Mouse (Mus musculus): ENCODE measurements at regions not wholly inside any gene's neighbourhood (a gene's known extent, or its start where the extent isn't known, plus 50 kb on each side); places are given as distances from the start of the nearest gene placed in this dataset.

DNA sequence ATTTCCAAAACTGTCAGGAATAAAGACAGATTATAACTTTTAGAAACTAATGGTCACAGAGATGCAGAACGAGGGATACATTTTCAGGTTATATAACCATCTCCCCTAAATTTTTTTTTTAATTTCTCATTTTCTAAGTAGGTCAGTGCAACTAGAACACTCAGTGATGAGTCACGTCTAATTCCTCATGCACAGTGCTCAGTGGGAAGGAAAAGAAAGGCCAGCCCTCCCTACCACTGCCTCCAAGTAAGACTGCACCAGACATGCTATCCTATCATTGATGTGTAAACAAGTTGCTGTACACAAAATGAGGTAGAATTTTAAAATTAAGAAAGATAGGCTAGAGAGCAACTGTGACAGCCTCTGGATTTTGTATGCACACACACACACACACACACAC, 724.2 kb upstream of the Auts2 start:
- ATAC-seq (ENCODE audit: low read depth) = no peak
- Histone ChIP-seq H3K4me3 (no peak overlapping the region), H3K36me3 (no peaks in the 10 kb centered on the region), H3K27me3 (no peaks in the 10 kb centered on the region), H3K4me2 (no peak overlapping the region), H3K27ac (replicated peaks) (no peak overlapping the region), H3K4me1 (replicated peaks) (no peaks in the 10 kb centered on the region), H3K9ac (no peak overlapping the region), H3K9me3 (no peaks in the 10 kb centered on the region)
- 84% methylated on average over 2 of the region's 2 CpGs for WGBS

DNA sequence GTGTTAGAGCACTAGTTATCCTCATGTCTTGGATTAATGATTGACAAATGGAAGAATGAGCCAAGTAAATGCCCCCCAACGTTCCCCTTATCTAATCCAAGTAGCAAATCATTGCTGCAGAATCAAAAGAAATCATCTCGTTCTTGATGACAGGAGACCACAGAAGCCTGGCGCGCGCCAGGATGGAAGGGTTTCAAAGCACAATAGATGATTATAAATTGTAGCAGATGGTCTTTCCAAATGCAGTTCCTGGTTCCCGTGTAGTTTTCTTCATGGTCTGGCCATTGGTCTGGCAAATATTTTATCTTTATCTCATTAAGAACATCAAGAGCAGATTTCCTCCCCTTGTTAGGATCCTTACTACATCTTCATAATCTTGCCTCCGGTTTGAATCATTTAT, 721.8 kb upstream of the Auts2 start:
- H3K9ac ChIP-seq = no peak overlapping the region
- WGBS = 73% methylated on average over 7 of the region's 7 CpGs
- H3K4me3 ChIP-seq = no peak overlapping the region
- H3K36me3 ChIP-seq = no peaks in the 10 kb centered on the region
- H3K27me3 ChIP-seq = no peaks in the 10 kb centered on the region
- H3K4me2 ChIP-seq = no peak overlapping the region
- no peak overlapping the region for H3K27ac ChIP-seq (replicated peaks)
- no peaks in the 10 kb centered on the region for H3K4me1 ChIP-seq (replicated peaks)
- ATAC-seq (ENCODE audit: low read depth) = no peak
- H3K9me3 ChIP-seq = no peaks in the 10 kb centered on the region

DNA sequence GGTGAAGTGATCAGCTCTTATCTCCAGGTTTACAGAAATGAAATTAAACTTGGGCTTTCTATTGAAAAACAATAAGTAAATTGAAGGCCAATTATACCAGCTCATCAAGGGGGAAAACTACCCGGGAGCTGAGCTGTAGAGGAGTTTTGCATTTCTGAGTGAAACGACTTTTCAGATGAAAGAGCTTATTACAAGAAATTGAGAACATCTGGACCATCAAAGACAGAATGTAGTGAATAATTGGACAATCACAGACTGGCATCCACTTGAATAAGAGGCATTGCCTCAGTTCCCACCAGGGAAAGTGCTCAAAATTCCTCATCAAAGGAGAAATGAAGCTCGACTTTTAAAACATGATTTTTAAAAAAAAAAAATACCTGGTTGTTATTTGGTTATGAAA, 675.7 kb upstream of the Auts2 start:
- no peak overlapping the region for H3K9ac ChIP-seq
- 63% methylated on average over 3 of the region's 3 CpGs for WGBS
- H3K4me3 ChIP-seq = no peak overlapping the region
- ATAC-seq (ENCODE audit: low read depth) = no peak
- H3K9me3 ChIP-seq = no peaks in the 10 kb centered on the region
- H3K27ac ChIP-seq (replicated peaks) = no peak overlapping the region
- H3K27me3 ChIP-seq = no peaks in the 10 kb centered on the region
- H3K36me3 ChIP-seq = no peaks in the 10 kb centered on the region
- H3K4me1 ChIP-seq (replicated peaks) = peaks cover 4% of the 10 kb centered on the region; the same call in 1 of the 2 replicates
- H3K4me2 ChIP-seq = no peak overlapping the region

DNA sequence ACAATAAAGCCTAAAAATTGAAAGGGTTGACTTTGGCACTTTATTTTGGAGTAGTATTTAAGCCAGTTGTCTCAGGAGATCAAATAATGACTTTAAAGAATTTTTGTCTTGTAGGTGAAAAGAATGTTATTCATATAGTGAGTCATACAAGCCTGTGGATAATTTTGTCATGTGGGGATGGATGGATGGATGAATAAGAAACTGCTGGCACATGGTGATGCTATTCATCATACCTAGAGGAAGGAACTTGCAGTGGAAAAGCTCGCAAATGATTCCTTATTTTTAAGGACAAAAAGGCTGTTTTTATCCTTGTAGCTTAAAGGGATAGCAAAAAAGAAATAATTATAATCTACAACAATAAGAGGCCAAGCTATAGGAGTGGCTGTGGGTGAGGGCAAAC, 655.4 kb upstream of the Auts2 start:
- Histone ChIP-seq H3K27ac (replicated peaks) (no peak overlapping the region), H3K4me2 (no peak overlapping the region), H3K36me3 (no peaks in the 10 kb centered on the region), H3K9ac (no peak overlapping the region), H3K9me3 (no peaks in the 10 kb centered on the region), H3K4me3 (no peak overlapping the region), H3K4me1 (replicated peaks) (no peaks in the 10 kb centered on the region), H3K27me3 (no peaks in the 10 kb centered on the region)
- WGBS = 87% methylated on average over 1 of the region's 1 CpGs
- no peak for ATAC-seq (ENCODE audit: low read depth)

DNA sequence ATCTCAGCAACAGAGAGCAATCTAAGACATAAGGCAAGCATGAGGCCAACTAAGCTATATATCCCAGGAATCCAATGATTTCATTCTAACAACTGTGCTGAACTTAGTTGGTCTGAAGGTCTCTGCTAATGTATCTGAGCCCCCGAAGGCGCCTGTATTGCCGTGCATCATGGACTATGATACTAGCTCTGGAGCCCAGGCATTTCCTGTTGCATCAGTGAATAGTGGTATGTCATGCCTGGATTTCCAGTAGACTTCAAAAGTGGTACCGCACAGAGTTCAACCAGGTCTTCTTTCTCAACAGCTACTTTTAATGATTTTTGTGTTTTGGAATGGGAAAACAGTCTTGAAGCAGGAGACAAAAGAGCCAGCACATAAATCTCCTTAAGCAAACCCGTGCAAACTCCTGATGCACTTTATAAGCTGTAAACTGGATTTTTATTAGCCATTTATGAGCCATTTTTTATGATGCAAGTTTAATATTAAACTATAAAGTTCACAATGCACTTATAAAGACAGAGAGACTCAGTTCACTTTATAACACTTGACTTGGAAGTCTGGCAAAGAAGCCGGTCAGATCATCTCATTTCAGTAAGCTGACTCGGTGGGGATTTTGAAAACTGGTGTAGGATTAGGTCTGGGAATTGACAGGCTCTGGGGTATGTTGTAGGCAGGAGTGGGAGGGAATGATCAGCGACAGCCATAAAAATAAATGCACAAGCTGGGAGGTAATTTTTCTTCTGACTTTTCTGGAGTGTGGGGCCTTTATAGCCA, 646.8 kb upstream of the Auts2 start:
- WGBS = 64% methylated on average over 8 of the region's 8 CpGs
- H3K9me3 ChIP-seq = no peaks in the 10 kb centered on the region
- no peaks in the 10 kb centered on the region for H3K36me3 ChIP-seq
- H3K27me3 ChIP-seq = no peaks in the 10 kb centered on the region
- H3K4me3 ChIP-seq = no peak overlapping the region
- H3K9ac ChIP-seq = no peak overlapping the region
- ATAC-seq (ENCODE audit: low read depth) = no peak
- no peak overlapping the region for H3K27ac ChIP-seq (replicated peaks)
- H3K4me1 ChIP-seq (replicated peaks) = no peaks in the 10 kb centered on the region
- H3K4me2 ChIP-seq = no peak overlapping the region

DNA sequence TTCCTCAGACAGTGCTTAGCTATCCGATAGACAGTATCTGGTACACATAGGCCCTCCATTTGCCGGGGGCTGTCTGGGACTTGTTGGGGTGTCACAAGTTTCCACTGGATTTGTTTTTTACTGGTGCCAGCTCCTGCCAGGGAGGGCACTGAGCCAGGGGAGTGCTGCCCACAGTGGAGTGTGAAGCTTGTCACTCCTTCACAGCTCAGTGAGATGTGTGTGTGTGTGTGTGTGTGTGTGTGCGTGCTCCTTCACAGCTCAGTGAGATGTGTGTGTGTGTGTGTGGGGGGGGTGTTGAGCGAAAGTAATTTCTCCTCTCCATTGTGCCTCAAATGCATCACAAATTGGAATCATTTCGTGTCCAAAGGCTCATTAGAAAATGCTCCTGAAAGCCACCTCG, 632.5 kb upstream of the Auts2 start:
- H3K36me3 ChIP-seq = no peaks in the 10 kb centered on the region
- no peak overlapping the region for H3K27ac ChIP-seq (replicated peaks)

DNA sequence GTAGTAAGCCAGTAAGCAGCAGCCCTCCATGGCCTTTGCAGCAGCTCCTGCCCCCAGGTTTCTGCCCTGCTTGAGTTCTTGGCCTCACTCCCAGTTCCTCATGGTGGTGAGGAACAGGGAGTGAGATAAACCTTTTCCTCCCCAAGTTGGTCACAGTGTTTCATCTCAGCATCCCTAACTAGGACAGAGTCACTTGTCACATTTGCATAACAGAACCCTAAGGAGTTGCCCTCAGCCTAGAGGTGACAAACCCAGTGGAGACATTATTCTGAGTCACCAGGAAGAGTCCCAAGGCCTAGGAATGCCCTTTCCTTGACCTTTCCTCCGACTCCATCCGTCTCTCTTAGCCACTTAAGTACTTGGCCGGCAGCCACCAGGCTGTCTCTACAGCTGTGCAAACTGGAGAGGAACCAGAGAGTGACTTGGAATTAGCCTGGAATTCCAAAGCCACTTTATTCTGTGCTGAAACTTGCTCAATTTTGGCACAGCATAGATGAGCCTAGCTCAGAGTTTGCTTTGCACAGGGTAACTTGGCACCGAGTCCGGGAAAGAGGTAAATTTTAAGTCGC, 630.1 kb upstream of the Auts2 start:
- Histone ChIP-seq H3K9ac (no peak overlapping the region), H3K36me3 (no peaks in the 10 kb centered on the region), H3K4me3 (no peak overlapping the region), H3K27ac (replicated peaks) (peak overlapping the region; percentile 28; the same call in 1 of the 2 replicates), H3K4me1 (replicated peaks) (peaks cover 16% of the 10 kb centered on the region), H3K9me3 (no peaks in the 10 kb centered on the region), H3K27me3 (no peaks in the 10 kb centered on the region), H3K4me2 (no peak overlapping the region)
- 33% methylated on average over 6 of the region's 6 CpGs for WGBS
- ATAC-seq (ENCODE audit: low read depth) = peak; percentile 43; the same call in 1 of the 2 replicates

More for the DNA sequence above, 632.5 kb upstream of the Auts2 start:
- Histone ChIP-seq H3K4me3 (no peak overlapping the region), H3K4me1 (replicated peaks) (peaks cover 16% of the 10 kb centered on the region), H3K9ac (no peak overlapping the region), H3K9me3 (no peaks in the 10 kb centered on the region), H3K27me3 (no peaks in the 10 kb centered on the region), H3K4me2 (no peak overlapping the region)
- no peak for ATAC-seq (ENCODE audit: low read depth)
- 88% methylated on average over 6 of the region's 6 CpGs for WGBS

DNA sequence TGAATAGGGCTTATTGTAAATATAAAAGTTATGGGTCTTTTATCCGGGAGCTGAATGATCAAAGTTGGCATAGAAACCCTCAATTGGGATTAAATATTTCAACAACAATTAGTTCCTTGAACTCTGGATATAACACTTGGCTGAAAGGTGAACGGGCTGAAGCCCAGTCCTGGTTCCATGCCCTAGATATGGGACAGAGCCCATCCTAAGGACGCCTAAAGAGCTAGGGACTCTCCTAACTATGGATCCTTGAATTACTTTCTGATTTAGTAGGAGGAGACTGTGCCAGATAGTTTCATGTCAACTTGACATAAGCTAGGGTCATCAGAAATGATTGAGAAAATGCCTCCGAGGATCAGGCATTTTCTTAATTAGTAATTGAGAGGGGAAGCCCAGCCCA, 629.5 kb upstream of the Auts2 start:
- peaks cover 17% of the 10 kb centered on the region for H3K4me1 ChIP-seq (replicated peaks)
- H3K27me3 ChIP-seq = no peaks in the 10 kb centered on the region
- H3K36me3 ChIP-seq = no peaks in the 10 kb centered on the region
- WGBS = 82% methylated on average over 4 of the region's 4 CpGs
- H3K4me2 ChIP-seq = no peak overlapping the region
- no peak for ATAC-seq (ENCODE audit: low read depth)
- H3K9ac ChIP-seq = no peak overlapping the region
- no peak overlapping the region for H3K4me3 ChIP-seq
- peak overlapping the region; percentile 28; the same call in 1 of the 2 replicates for H3K27ac ChIP-seq (replicated peaks)
- no peaks in the 10 kb centered on the region for H3K9me3 ChIP-seq

DNA sequence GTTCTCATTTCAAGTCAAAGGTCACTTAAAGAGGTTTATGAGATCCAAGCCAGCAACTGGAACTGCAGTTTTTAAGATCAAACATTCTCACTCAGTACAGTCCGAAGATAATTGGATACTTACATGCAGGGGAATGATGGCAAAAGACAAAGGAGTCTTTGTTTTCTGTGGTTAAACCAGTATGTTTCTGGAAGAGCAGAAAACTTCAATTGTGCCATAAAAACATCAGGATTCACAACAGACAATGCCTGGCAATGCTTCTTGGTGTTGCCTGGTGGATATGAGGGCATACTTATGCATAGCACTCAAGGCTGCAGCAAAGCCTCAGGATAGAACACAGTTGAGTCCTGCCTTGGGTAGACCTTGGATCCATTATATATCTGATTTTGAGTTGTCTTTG, 628.1 kb upstream of the Auts2 start:
- H3K4me2 ChIP-seq = no peak overlapping the region
- no peak overlapping the region for H3K27ac ChIP-seq (replicated peaks)
- ATAC-seq (ENCODE audit: low read depth) = no peak
- H3K27me3 ChIP-seq = no peaks in the 10 kb centered on the region
- peaks cover 32% of the 10 kb centered on the region for H3K4me1 ChIP-seq (replicated peaks)
- H3K36me3 ChIP-seq = no peaks in the 10 kb centered on the region
- no peak overlapping the region for H3K9ac ChIP-seq
- H3K4me3 ChIP-seq = no peak overlapping the region
- H3K9me3 ChIP-seq = no peaks in the 10 kb centered on the region
- 29% methylated on average over 1 of the region's 1 CpGs for WGBS

DNA sequence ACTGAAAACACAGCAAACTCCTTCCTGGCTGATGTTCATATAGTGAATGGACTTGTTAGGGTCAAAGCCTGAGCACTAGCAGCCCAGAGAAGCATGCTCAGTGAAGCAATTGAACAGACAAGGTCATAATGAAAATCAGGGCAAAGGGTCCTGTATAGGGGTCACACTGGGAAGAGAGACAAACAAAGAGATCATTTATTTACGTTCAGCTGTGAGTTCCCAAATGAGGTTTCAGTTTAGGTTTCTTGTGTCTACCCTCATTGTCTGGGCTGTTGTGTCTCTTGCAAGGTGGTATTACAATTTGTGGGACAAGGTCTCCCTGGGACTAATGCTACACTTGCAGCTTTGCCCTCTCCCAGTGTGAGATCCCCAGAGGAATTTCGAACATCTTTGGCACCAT, 624.4 kb upstream of the Auts2 start:
- Histone ChIP-seq H3K4me2 (no peak overlapping the region), H3K4me3 (no peak overlapping the region), H3K9me3 (no peaks in the 10 kb centered on the region), H3K9ac (no peak overlapping the region), H3K36me3 (no peaks in the 10 kb centered on the region), H3K4me1 (replicated peaks) (peaks cover 25% of the 10 kb centered on the region), H3K27ac (replicated peaks) (no peak overlapping the region), H3K27me3 (no peaks in the 10 kb centered on the region)
- 14% methylated on average over 2 of the region's 2 CpGs for WGBS
- ATAC-seq (ENCODE audit: low read depth) = no peak

DNA sequence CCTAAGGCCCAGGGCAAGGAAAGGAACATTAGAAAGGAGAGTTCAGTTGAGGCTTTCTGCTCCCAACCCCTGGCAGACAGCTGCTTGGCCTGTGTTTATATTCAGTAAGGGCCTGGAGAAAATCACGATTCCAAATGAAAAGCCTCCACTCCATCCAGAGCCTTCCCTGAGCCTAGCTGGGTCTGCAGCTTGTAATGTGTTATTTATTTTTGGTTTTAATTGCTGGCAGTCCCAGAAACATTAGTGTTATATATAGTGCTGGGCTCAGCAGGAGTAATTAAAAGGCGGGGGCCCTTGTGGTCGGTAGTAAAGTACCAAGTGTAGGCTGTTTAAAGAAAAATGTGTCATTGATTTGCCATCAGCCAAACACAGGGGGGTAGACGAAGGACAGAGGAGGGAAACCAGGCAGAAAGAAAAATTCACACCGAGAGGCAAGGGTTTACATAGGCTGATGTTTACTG, 623.9 kb upstream of the Auts2 start:
- Histone ChIP-seq H3K9ac (no peak overlapping the region), H3K36me3 (no peaks in the 10 kb centered on the region), H3K27ac (replicated peaks) (peak overlapping the region; percentile 35), H3K4me3 (no peak overlapping the region), H3K9me3 (no peaks in the 10 kb centered on the region), H3K4me1 (replicated peaks) (peaks cover 25% of the 10 kb centered on the region), H3K4me2 (no peak overlapping the region), H3K27me3 (no peaks in the 10 kb centered on the region)
- WGBS = 12% methylated on average over 5 of the region's 5 CpGs
- ATAC-seq (ENCODE audit: low read depth) = no peak; the same call in 1 of the 2 replicates

DNA sequence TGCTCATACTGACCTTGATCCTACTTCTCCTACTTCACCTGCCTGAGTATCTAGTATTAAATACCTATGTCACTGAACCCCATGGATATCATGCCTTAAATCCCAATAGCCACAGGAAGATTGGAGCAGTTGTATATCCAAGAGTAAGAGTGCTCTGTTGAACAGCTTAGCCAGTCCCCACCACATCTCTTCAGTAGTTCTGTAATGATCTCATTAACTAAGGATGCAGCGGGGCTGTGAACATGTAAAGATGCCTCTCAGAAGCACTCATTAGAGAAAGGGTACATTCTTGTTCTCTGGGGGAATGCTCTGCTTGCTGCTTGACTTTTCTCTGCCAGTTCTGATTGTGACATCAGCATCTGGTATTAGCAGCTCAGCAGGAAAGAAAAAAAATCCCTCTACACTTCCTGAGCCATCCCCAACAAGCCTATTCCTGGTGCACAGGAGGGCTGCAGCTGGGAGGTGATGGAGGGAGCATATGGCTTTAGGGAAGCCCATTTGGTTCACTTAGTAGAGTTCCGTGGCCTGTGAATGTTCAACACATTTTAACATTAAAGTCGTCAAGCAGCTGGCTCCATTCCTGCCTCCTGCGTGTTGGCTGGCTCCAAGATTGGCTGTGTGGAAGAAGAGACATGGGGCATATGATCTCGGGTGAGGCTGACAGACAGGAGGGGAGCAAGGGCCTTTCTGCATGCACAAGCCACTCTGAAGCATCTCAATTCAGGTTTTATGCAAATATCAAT, 613.1 kb upstream of the Auts2 start:
- H3K9ac ChIP-seq = no peak overlapping the region
- H3K4me2 ChIP-seq = no peak overlapping the region
- no peaks in the 10 kb centered on the region for H3K27me3 ChIP-seq
- H3K36me3 ChIP-seq = no peaks in the 10 kb centered on the region
- 0 out of 2 replicates have a peak, but pooled peaks have one; percentile 27 for ATAC-seq (ENCODE audit: low read depth)
- no peaks in the 10 kb centered on the region; the same call in 1 of the 2 replicates for H3K4me1 ChIP-seq (replicated peaks)
- H3K4me3 ChIP-seq = no peak overlapping the region
- H3K27ac ChIP-seq (replicated peaks) = peak overlapping the region; percentile 42; the same call in 1 of the 2 replicates
- 21% methylated on average over 5 of the region's 5 CpGs for WGBS
- H3K9me3 ChIP-seq = no peaks in the 10 kb centered on the region; the same call in 1 of the 2 replicates

Data from neural tube, embryonic 13.5 days (tissue).